Mouse (Mus musculus): Measurements from ENCODE around the gene Gm43064.
A peak's percentile ranks its signal among the peaks of the same experiment; 100 is the strongest.
"Not testable (repeated sequence)": the region's sequence is repeated elsewhere in the genome, so short reads cannot be mapped to it uniquely, and the experiment has no call there.

Gm43064 gene

GRCm38 (mm10) chr3:103799507-103799906 is 9.9 kb upstream of the Gm43064 start:
- DNase-seq (ENCODE audit: low read depth in 1 of 2, low spot score in 2 of 2): no peak

- DNase-seq (ENCODE audit: low read depth in 1 of 2, low spot score in 2 of 2): peak; percentile 51
Observed at GRCm38 (mm10) chr3:103801631-103802531, 7.5 kb upstream of the Gm43064 start.

- DNase-seq (ENCODE audit: low read depth in 1 of 2, low spot score in 2 of 2): no peak
Observed at GRCm38 (mm10) chr3:103802861-103803260, 6.5 kb upstream of the Gm43064 start.

GRCm38 (mm10) chr3:103805671-103806070 is 3.7 kb upstream of the Gm43064 start:
- DNase-seq (ENCODE audit: low read depth in 1 of 2, low spot score in 2 of 2): no peak

GRCm38 (mm10) chr3:103809799-103810150 is 402 bp downstream of the Gm43064 start:
- DNase-seq (ENCODE audit: low read depth in 1 of 2, low spot score in 2 of 2): no peak

- no peak for DNase-seq (ENCODE audit: low read depth in 1 of 2, low spot score in 2 of 2)
Observed at GRCm38 (mm10) chr3:103810967-103811366, 1.6 kb downstream of the Gm43064 start.

- no peak for DNase-seq (ENCODE audit: low read depth in 1 of 2, low spot score in 2 of 2)
Observed at GRCm38 (mm10) chr3:103827548-103827947, 18.2 kb downstream of the Gm43064 start.

GRCm38 (mm10) chr3:103829036-103829435 is 19.7 kb downstream of the Gm43064 start:
- no peak for DNase-seq (ENCODE audit: low read depth in 1 of 2, low spot score in 2 of 2)

GRCm38 (mm10) chr3:103830681-103831080 is 21.3 kb downstream of the Gm43064 start:
- not testable (repeated sequence) for DNase-seq (ENCODE audit: low read depth in 1 of 2, low spot score in 2 of 2)

- DNase-seq (ENCODE audit: low read depth in 1 of 2, low spot score in 2 of 2): no peak
Observed at GRCm38 (mm10) chr3:103831146-103831545, 21.8 kb downstream of the Gm43064 start.

GRCm38 (mm10) chr3:103832426-103832825 is 23.1 kb downstream of the Gm43064 start, which contains the start of gene Bcl2l15:
Gene Bcl2l15, plus strand, starts transcription at chr3:103832601.
- DNase-seq (ENCODE audit: low read depth in 1 of 2, low spot score in 2 of 2): no peak

GRCm38 (mm10) chr3:103834001-103834400 is 24.6 kb downstream of the Gm43064 start:
- no peak for DNase-seq (ENCODE audit: low read depth in 1 of 2, low spot score in 2 of 2)

GRCm38 (mm10) chr3:103835272-103835950 is 26.0 kb downstream of the Gm43064 start:
- no peak for DNase-seq (ENCODE audit: low read depth in 1 of 2, low spot score in 2 of 2)

- DNase-seq (ENCODE audit: low read depth in 1 of 2, low spot score in 2 of 2): no peak
Observed at GRCm38 (mm10) chr3:103835951-103836310, 26.6 kb downstream of the Gm43064 start.

GRCm38 (mm10) chr3:103836453-103836852 is 27.1 kb downstream of the Gm43064 start:
- no peak for DNase-seq (ENCODE audit: low read depth in 1 of 2, low spot score in 2 of 2)

- DNase-seq (ENCODE audit: low read depth in 1 of 2, low spot score in 2 of 2): no peak
Observed at GRCm38 (mm10) chr3:103839711-103840110, 30.3 kb downstream of the Gm43064 start.

- DNase-seq (ENCODE audit: low read depth in 1 of 2, low spot score in 2 of 2): not testable (repeated sequence)
Observed at GRCm38 (mm10) chr3:103840195-103840594, 30.8 kb downstream of the Gm43064 start.

- peak; percentile 50 to 54 for DNase-seq (ENCODE audit: low read depth in 1 of 2, low spot score in 2 of 2)
Observed at GRCm38 (mm10) chr3:103840946-103841345, 31.6 kb downstream of the Gm43064 start.

GRCm38 (mm10) chr3:103850644-103851363 is 41.4 kb downstream of the Gm43064 start:
- DNase-seq (ENCODE audit: low read depth in 1 of 2, low spot score in 2 of 2): no peak

GRCm38 (mm10) chr3:103851481-103851880 is 42.1 kb downstream of the Gm43064 start:
- DNase-seq (ENCODE audit: low read depth in 1 of 2, low spot score in 2 of 2): no peak

- no peak for DNase-seq (ENCODE audit: low read depth in 1 of 2, low spot score in 2 of 2)
Observed at GRCm38 (mm10) chr3:103851882-103852281, 42.5 kb downstream of the Gm43064 start.
